Mouse (Mus musculus): ENCODE measurements around the gene Slitrk2. TPM values are rescaled to one million over a fixed set of nuclear protein-coding genes. Genes with fewer than 3 reads are reported as not detected.
A peak's percentile ranks its signal among the peaks of the same experiment; 100 is the strongest.

Gene Slitrk2
- total RNA-seq (2021) = 10 to 100 TPM; 38.4 to 39.8 TPM
- long read RNA-seq, experiment 1, partial matches to known transcripts = 0 of 3 reads
- long read RNA-seq, experiment 1, other reads (novel, unspliced or antisense) = 3 of 3 reads
- long read RNA-seq, experiment 2, partial matches to known transcripts = 0 of 2 reads
- long read RNA-seq, experiment 2, other reads (novel, unspliced or antisense) = 2 of 2 reads

DNA sequence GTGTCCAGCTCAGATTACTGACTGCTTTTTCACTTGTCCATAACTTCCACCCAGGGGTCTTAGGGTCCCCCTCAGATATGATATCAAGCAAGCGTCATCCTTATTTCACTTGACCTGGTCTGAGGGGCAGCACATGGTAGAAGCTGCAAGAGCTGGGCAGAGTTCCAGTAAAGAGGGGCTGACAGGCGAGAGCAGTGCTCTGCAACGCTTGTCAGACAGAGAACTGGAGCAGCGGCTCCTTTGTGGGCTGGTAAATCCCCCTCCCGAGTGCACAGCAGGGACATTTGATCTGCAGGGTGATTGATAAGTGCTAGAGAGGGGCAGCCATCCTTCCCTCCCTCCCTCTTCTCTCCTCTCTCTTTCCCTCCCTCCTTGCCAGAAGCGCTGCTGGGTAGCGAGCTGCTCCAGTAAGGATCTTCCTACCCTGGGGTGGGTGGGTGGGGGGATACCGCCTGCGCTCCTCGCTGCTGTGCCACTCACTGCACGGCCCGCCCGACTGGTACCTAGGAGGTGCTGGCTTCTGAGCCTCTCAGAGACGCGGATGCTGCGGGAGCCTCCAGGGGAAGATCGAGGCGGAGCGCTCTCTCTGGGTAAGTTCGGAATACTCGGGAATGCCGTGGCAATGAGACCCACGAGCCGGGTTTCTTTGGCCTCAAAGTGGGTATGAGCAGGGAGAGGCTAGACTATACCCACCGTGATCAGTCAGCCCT is at the start of gene Slitrk2:
Slitrk2 (plus strand) TSS at position 408 of the 710 bp plus-strand sequence.
- TF ChIP-seq CTCF (conservative IDR thresholded peaks at IDR 0.05) = 0 out of 2 replicates have a peak, but pooled peaks have one; percentile 5
- Histone ChIP-seq H3K4me3 (peak within 1 kb of the TSS; percentile 58), H3K27ac (peak within 1 kb of the TSS; percentile 91)
- DNase-seq (ENCODE audit: low spot score in 2 of 2) = peak in 1 of 2 experiments; percentile 37

DNA sequence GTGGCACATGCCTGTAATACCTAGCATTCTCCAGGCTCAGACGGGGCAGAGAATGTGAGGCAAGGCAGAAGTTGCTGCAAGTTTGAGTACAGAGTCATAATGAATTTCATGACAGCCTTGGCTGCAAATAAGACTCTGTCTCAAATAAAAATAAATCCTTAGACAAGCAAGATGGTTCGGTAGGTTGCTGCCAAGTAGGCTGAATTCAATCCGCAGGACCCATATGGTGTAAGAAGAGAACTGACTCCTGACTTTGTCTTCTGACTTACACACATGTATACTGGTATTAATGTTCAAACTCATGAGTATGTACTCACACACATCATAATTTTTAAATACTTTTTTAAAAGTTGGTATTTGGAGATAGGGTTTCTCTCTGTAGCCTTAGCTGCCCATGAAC is 43.6 kb upstream of the Slitrk2 start:
- H3K4me3 ChIP-seq = no peak overlapping the region
- no peak for DNase-seq (ENCODE audit: low spot score in 2 of 2)
- no peak for TF ChIP-seq CTCF (conservative IDR thresholded peaks at IDR 0.05)
- no peak overlapping the region for H3K27ac ChIP-seq

DNA sequence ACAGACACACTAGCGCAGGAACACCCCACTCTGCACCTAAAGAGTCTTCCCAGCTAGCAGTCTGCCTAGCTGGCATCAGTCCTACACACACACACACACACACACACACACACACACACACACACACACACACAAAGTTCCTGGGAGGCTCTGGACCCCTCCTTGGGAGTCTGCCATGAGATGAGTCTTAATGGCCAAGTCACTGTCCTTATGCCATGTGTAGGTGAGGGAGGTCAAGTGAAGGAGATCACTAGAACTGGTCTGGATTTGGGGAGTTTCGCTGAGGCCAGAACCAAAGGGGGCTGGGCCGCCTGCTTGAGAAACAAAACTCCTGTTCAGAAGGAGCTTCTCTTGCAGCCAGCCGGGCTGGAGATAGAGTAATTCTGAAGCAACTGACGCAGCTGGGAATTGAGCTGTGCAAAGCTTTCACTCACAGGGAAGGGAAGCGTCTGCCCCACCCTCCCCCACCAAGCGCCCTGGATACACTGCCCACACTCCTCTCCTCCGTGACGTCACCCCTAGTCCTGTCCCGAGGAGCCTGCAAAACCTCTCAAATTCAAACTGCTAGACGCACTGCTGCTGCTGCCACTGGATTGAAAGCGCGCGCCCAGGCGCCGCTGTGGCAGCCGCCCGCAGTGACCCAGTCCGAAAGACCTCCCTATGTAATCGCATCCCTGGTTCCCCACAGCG is 3.5 kb downstream of the Slitrk2 start:
- peak; percentile 68 to 77 for DNase-seq (ENCODE audit: low spot score in 2 of 2)
- Histone ChIP-seq H3K27ac (peak overlapping the region; percentile 91), H3K4me3 (peak overlapping the region; percentile 55)
- no peak for TF ChIP-seq CTCF (conservative IDR thresholded peaks at IDR 0.05)

DNA sequence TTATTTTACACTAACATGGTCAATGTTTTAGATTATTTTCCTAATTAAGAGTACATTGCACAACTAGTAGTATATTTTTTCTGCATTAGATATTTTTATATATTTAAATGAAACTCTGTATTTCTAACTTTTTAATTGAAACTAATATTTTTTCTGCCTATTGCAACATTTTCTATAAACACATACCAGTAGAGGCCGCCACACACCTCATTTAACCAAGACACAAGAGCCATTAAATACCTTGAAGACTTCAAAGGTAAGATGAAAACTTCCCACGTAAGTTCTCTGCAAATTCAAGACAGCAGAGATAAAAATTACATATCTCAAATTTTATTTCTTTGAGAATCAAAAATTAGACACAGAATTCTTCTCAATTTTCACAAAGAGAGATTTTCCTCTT is 8.2 kb downstream of the Slitrk2 start:
- DNase-seq (ENCODE audit: low spot score in 2 of 2) = no peak
- peak; percentile 68 for TF ChIP-seq CTCF (conservative IDR thresholded peaks at IDR 0.05)
- H3K4me3 ChIP-seq = peak overlapping the region; percentile 55
- peak overlapping the region; percentile 91 for H3K27ac ChIP-seq

DNA sequence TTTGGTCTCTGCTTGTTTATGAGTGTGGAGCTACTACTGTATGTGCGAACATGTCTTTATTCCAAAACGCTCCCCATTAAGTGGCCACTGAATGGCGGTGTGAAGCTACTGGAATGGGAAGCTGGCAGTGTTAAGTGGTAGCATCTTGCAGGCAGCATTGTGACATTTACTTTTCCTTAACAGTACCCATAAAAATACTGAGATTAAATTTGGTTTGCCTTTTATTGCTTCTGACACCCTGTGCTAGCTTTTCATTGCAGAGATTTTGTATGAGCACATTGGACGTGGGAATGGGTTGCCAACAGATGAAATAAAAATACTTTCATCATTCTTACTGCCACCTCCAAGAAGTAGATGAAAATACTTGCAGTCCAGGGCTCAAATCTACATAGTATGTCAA is 27.8 kb downstream of the Slitrk2 start:
- H3K4me3 ChIP-seq = no peak overlapping the region

DNA sequence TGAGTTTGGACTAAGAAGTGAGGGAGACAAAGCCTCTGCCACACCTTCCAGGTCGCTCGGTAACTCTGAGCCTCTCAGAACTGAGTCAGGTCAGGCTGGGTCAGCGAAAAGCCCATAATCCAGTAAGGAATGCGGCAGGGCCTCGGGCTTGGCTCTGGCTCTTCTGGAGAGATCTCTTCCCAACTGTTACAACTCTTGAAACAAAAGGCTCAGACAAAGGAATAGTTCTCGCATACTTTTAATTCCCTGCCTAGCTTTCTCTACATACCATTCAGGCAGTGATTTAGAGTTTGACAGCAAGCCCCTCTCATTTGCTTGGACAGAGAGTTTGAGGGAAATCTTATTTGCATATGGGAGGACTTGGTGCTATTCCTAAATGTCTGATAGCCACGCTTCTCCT is 29.5 kb downstream of the Slitrk2 start:
- TF ChIP-seq CTCF (conservative IDR thresholded peaks at IDR 0.05) = no peak
- Histone ChIP-seq H3K4me3 (no peak overlapping the region), H3K27ac (no peak overlapping the region)

More for the DNA sequence above, 27.8 kb downstream of the Slitrk2 start:
- no peak for DNase-seq (ENCODE audit: low spot score in 2 of 2)
- no peak for TF ChIP-seq CTCF (conservative IDR thresholded peaks at IDR 0.05)
- no peak overlapping the region for H3K27ac ChIP-seq

More for the DNA sequence above, 29.5 kb downstream of the Slitrk2 start:
- DNase-seq (ENCODE audit: low spot score in 2 of 2) = no peak

Measured in layer of hippocampus, adult 2 months (tissue).